Mouse (Mus musculus): ENCODE data around the gene Corin. TPM values are rescaled to one million over a fixed set of nuclear protein-coding genes. Genes with fewer than 3 reads are reported as not detected.

Corin gene
- polyA plus RNA-seq, 1 experiment from 2014 or later: 9.3 TPM

Other genes starting within 250 kb of the Corin start
- 24.9 and 25.9 TPM in 2 replicates for gene Nfxl1, start 55.2 kb upstream of the Corin start, polyA plus RNA-seq (2016; fragmentation: Nextera tagmentation; extraction: Ambion mirVana)
- gene Zar1, start 76.8 kb upstream of the Corin start, polyA plus RNA-seq (2016; fragmentation: Nextera tagmentation; extraction: Ambion mirVana): 2.0 and 2.6 TPM in 2 replicates
- 6.1 and 6.5 TPM in 2 replicates for gene Gm5868, start 83.1 kb upstream of the Corin start, polyA plus RNA-seq (2016; fragmentation: Nextera tagmentation; extraction: Ambion mirVana)
- not detected in 2 replicates for gene Cnga1, start 139.8 kb upstream of the Corin start, polyA plus RNA-seq (2016; fragmentation: Nextera tagmentation; extraction: Ambion mirVana)
- gene Nipal1, start 143.3 kb upstream of the Corin start, polyA plus RNA-seq (2016; fragmentation: Nextera tagmentation; extraction: Ambion mirVana): 0.35 and 0.68 TPM in 2 replicates
- 0.08 TPM in 1 of 2 replicates, not detected in the other for gene Txk, start 248.3 kb upstream of the Corin start, polyA plus RNA-seq (2016; fragmentation: Nextera tagmentation; extraction: Ambion mirVana)